Mouse (Mus musculus): ENCODE results near the gene Slc25a5. TPM values are rescaled to one million over a fixed set of nuclear protein-coding genes. Genes with fewer than 3 reads are reported as not detected.

Gene Slc25a5
- polyA plus RNA-seq, 1 experiment from 2014 or later: 942 TPM

DNA sequence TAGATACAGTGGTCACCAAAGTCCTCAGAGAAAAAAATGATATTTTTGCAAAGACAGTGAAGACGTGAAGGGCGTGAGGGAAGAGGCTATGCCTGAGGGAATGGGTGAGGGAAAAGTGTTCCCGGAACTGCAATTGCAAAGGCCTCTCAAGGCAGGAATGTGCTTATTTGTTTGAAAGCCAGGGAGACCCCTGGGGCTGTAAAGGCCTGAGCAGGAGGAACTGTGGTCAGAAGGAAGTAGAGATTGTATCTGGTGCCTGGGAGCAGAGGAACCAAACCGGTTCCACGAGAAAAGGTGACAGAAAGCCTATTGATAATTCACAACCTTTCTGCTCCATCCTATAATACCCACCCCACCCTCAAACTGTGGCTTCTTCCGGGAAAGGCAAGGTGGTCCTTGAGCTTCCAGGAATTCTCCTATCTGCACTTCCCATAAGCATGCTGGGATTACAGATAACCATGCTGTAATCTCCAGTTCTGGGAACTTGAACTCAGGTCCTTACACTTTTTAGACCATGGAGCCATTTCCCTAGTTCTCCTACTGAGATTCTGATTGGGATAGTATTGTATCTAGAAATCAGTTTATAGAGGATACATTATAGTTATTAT lies 41.7 kb downstream of the Slc25a5 start:
- Histone ChIP-seq H3K27me3 (replicated peaks; ENCODE audit: control insufficient read depth, insufficient read depth, low read length) (no peaks in the 10 kb centered on the region), H3K4me3 (ENCODE audit: low read depth, low read length) (no peak overlapping the region), H3K9ac (ENCODE audit: low read depth, low read length) (no peak overlapping the region), H3K9me3 (ENCODE audit: control insufficient read depth, low read length) (no peaks in the 10 kb centered on the region), H3K27ac (ENCODE audit: low read depth, low read length) (no peak overlapping the region), H3K36me3 (ENCODE audit: control insufficient read depth, insufficient read depth, low read length) (no peaks in the 10 kb centered on the region), H3K4me2 (no peak overlapping the region), H3K4me1 (replicated peaks; ENCODE audit: control insufficient read depth, insufficient read depth, low read length) (no peaks in the 10 kb centered on the region)
- 55% methylated on average over 6 of the region's 6 CpGs for WGBS
- ATAC-seq (replicated peaks; ENCODE audit: low FRiP score) (no peak), DNase-seq (ENCODE audit: low spot score) (no peak)

DNA sequence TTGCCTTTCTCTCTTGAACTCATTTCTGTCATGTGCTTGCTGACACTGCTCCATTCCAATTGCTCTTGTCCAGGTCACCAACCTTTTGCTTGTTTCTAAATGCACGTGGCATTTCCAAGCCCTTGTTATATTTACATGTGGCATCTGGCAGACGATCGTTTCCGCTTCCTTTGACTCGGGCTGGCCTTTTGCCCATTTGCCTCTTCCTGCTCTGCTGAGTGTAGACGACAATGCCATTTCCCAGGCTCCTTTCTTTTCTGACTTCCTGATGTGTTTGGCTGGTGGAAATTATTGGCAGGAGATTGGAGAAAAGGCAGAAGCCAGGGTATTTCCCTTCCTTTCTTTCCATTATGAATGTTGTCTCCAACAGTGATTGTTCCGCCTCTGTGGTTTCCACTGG lies 43.9 kb downstream of the Slc25a5 start:
- ATAC-seq (replicated peaks; ENCODE audit: low FRiP score): no peak
- no peaks in the 10 kb centered on the region for H3K4me1 ChIP-seq (replicated peaks; ENCODE audit: control insufficient read depth, insufficient read depth, low read length)
- DNase-seq (ENCODE audit: low spot score): no peak
- no peaks in the 10 kb centered on the region for H3K27me3 ChIP-seq (replicated peaks; ENCODE audit: control insufficient read depth, insufficient read depth, low read length)
- H3K4me3 ChIP-seq (ENCODE audit: low read depth, low read length): no peak overlapping the region
- H3K36me3 ChIP-seq (ENCODE audit: control insufficient read depth, insufficient read depth, low read length): no peaks in the 10 kb centered on the region
- H3K27ac ChIP-seq (ENCODE audit: low read depth, low read length): no peak overlapping the region
- 76% methylated on average over 7 of the region's 7 CpGs for WGBS
- H3K4me2 ChIP-seq: no peak overlapping the region
- no peaks in the 10 kb centered on the region for H3K9me3 ChIP-seq (ENCODE audit: control insufficient read depth, low read length)
- no peak overlapping the region for H3K9ac ChIP-seq (ENCODE audit: low read depth, low read length)

DNA sequence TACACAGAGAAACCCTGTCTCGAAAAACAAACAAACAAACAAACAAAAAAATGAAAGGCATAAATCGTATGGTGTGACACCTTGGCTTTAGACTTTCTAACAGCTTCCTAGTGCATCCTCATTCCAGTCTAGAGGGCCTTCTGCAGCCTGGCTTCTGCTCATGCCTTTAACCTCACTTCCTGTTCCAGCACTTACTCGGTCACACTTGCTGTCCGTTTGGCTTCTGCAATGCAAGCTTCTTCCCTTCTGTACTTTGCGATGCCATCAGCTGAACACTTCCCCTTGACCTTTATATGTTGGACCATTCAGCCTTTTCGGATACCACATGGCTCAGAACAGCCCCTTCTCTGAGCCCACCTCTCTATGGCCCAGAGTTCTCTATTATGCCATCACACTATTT lies 46.2 kb downstream of the Slc25a5 start:
- no peak overlapping the region for H3K27ac ChIP-seq (ENCODE audit: low read depth, low read length)
- no peak overlapping the region for H3K9ac ChIP-seq (ENCODE audit: low read depth, low read length)
- no peak for ATAC-seq (replicated peaks; ENCODE audit: low FRiP score)
- H3K27me3 ChIP-seq (replicated peaks; ENCODE audit: control insufficient read depth, insufficient read depth, low read length): no peaks in the 10 kb centered on the region
- DNase-seq (ENCODE audit: low spot score): no peak
- no peaks in the 10 kb centered on the region for H3K9me3 ChIP-seq (ENCODE audit: control insufficient read depth, low read length)
- H3K4me1 ChIP-seq (replicated peaks; ENCODE audit: control insufficient read depth, insufficient read depth, low read length): no peaks in the 10 kb centered on the region
- no peak overlapping the region for H3K4me2 ChIP-seq
- no peak overlapping the region for H3K4me3 ChIP-seq (ENCODE audit: low read depth, low read length)
- WGBS: 65% methylated on average over 6 of the region's 6 CpGs
- H3K36me3 ChIP-seq (ENCODE audit: control insufficient read depth, insufficient read depth, low read length): no peaks in the 10 kb centered on the region

- no peak overlapping the region for H3K4me2 ChIP-seq
- H3K27ac ChIP-seq (ENCODE audit: low read depth, low read length): no peak overlapping the region
- H3K27me3 ChIP-seq (replicated peaks; ENCODE audit: control insufficient read depth, insufficient read depth, low read length): no peaks in the 10 kb centered on the region
- H3K9ac ChIP-seq (ENCODE audit: low read depth, low read length): no peak overlapping the region
- ATAC-seq (replicated peaks; ENCODE audit: low FRiP score): no peak
- no peaks in the 10 kb centered on the region for H3K9me3 ChIP-seq (ENCODE audit: control insufficient read depth, low read length)
- 67% methylated on average over 4 of the region's 4 CpGs for WGBS
- H3K36me3 ChIP-seq (ENCODE audit: control insufficient read depth, insufficient read depth, low read length): no peaks in the 10 kb centered on the region
- H3K4me1 ChIP-seq (replicated peaks; ENCODE audit: control insufficient read depth, insufficient read depth, low read length): no peaks in the 10 kb centered on the region
- DNase-seq (ENCODE audit: low spot score): no peak
- H3K4me3 ChIP-seq (ENCODE audit: low read depth, low read length): no peak overlapping the region
Measured at GRCm38 (mm10) chrX:36843346-36843990, 48.0 kb downstream of the Slc25a5 start.

GRCm38 (mm10) chrX:36847152-36847551 lies 51.7 kb downstream of the Slc25a5 start:
- no peak for ATAC-seq (replicated peaks; ENCODE audit: low FRiP score)
- Histone ChIP-seq H3K27ac (ENCODE audit: low read depth, low read length) (no peak overlapping the region), H3K4me1 (replicated peaks; ENCODE audit: control insufficient read depth, insufficient read depth, low read length) (no peaks in the 10 kb centered on the region), H3K9me3 (ENCODE audit: control insufficient read depth, low read length) (no peaks in the 10 kb centered on the region), H3K4me2 (no peak overlapping the region), H3K36me3 (ENCODE audit: control insufficient read depth, insufficient read depth, low read length) (no peaks in the 10 kb centered on the region), H3K4me3 (ENCODE audit: low read depth, low read length) (no peak overlapping the region), H3K9ac (ENCODE audit: low read depth, low read length) (no peak overlapping the region), H3K27me3 (replicated peaks; ENCODE audit: control insufficient read depth, insufficient read depth, low read length) (no peaks in the 10 kb centered on the region)
- no peak for DNase-seq (ENCODE audit: low spot score)
- 79% methylated on average over 1 of the region's 1 CpGs for WGBS

Other genes with a start within 250 kb of the Slc25a5 start
- 150 and 158 TPM in 2 replicates for gene Pgrmc1, start 197.4 kb upstream of the Slc25a5 start, polyA plus RNA-seq (2014; fragmentation: Nextera tagmentation; extraction: Ambion mirVana)
- 1.5 and 1.6 TPM in 2 replicates for gene Akap17b, start 150.3 kb upstream of the Slc25a5 start, polyA plus RNA-seq (2014; fragmentation: Nextera tagmentation; extraction: Ambion mirVana)
- 1.7 and 2.0 TPM in 2 replicates for gene Slc25a43, start 52.0 kb upstream of the Slc25a5 start, polyA plus RNA-seq (2014; fragmentation: Nextera tagmentation; extraction: Ambion mirVana)
- 106 and 117 TPM in 2 replicates for gene Ube2a, start 78.2 kb downstream of the Slc25a5 start, polyA plus RNA-seq (2014; fragmentation: Nextera tagmentation; extraction: Ambion mirVana)
- gene C330007P06Rik, start 78.5 kb downstream of the Slc25a5 start, polyA plus RNA-seq (2014; fragmentation: Nextera tagmentation; extraction: Ambion mirVana): 32.2 and 34.1 TPM in 2 replicates
- gene Nkrf, start 107.2 kb downstream of the Slc25a5 start, polyA plus RNA-seq (2014; fragmentation: Nextera tagmentation; extraction: Ambion mirVana): 2.7 and 4.3 TPM in 2 replicates
- gene Sept6, start 196.1 kb downstream of the Slc25a5 start, polyA plus RNA-seq (2014; fragmentation: Nextera tagmentation; extraction: Ambion mirVana): 13.5 and 14.1 TPM in 2 replicates

Data from liver, embryonic 11.5 days (tissue).